Mouse (Mus musculus) limb, embryonic 11.5 days (tissue): Measurements from ENCODE around the gene 4933428G20Rik. TPM values are rescaled to one million over a fixed set of nuclear protein-coding genes. Genes with fewer than 3 reads are reported as not detected.

Experiments
- ATAC-seq: fragments of 200-750 bp; cut with Nextera tagmentation; 2 replicates; pipeline ENCODE4 v1.8.0; 2017; ENCODE audit warnings: low read depth; ENCODE audit not compliant: insufficient number of reproducible peaks, low FRiP score, low TSS enrichment
- DNase-seq: peaks from one replicate; pipeline ENCODE4 v3.0.0-alpha.2; 2015; ENCODE audit warnings: low spot score
- H3K27ac ChIP-seq: fragments of 300-500 bp; sonication (generic); replicated peaks from 2 replicates; pipeline ENCODE4 v1.5.1; 2014; ENCODE audit warnings: low read depth, mild to moderate bottlenecking, low read length
- H3K27me3 ChIP-seq: fragments of 300-500 bp; sonication (generic); 2 replicates; pipeline ENCODE4 v1.6.1; 2014; ENCODE audit warnings: mild to moderate bottlenecking, low read length, mixed read lengths; ENCODE audit not compliant: control insufficient read depth, insufficient read depth
- H3K36me3 ChIP-seq: fragments of 300-500 bp; sonication (generic); 2 replicates; pipeline ENCODE4 v1.6.1; 2014; ENCODE audit warnings: mild to moderate bottlenecking, low read length, moderate library complexity, mixed read lengths; ENCODE audit not compliant: control insufficient read depth, insufficient read depth
- H3K4me1 ChIP-seq: fragments of 300-500 bp; sonication (generic); 2 replicates; pipeline ENCODE4 v1.6.1; 2014; ENCODE audit warnings: low read length, mixed read lengths; ENCODE audit not compliant: control insufficient read depth, insufficient read depth
- H3K4me2 ChIP-seq: fragments of 300-500 bp; sonication (generic); 2 replicates; pipeline ENCODE4 v1.6.1; 2014; ENCODE audit warnings: low read depth, mild to moderate bottlenecking, moderate library complexity; ENCODE audit not compliant: severe bottlenecking
- H3K4me3 ChIP-seq: fragments of 300-500 bp; sonication (generic); 2 replicates; pipeline ENCODE4 v1.5.1; 2014; ENCODE audit warnings: low read depth, low read length
- H3K9ac ChIP-seq: fragments of 300-500 bp; sonication (generic); 2 replicates; pipeline ENCODE4 v1.6.1; 2014; ENCODE audit warnings: mild to moderate bottlenecking, low read length
- H3K9me3 ChIP-seq: fragments of 300-500 bp; sonication (generic); 2 replicates; pipeline ENCODE4 v1.6.1; 2016; ENCODE audit warnings: low read length; ENCODE audit not compliant: control insufficient read depth
- WGBS: fragments of 180-500 bp; shearing (Covaris S2); extraction: QIAGEN DNeasy Blood & Tissue Kit; methylation state at CpG from one replicate; pipeline ENCODE4 v1.1.7; 2014; 5-methylcytosine and 5-hydroxymethylcytosine counted together
- polyA plus RNA-seq: library from polyadenylated mRNA; unstranded; fragments of >200 nt; fragmentation: Nextera tagmentation; extraction: Ambion mirVana; gene quantifications from 2 replicates; pipeline ENCODE4 v1.2.1, GENCODE M21; 2014

The 4933428G20Rik gene
- polyA plus RNA-seq, 1 experiment from 2014 or later = not detected

- peaks cover 61% of the 10 kb centered on the region for H3K27me3 ChIP-seq
- peak overlapping the region; percentile 20; the same call in 1 of the 2 replicates for H3K4me3 ChIP-seq
- H3K36me3 ChIP-seq = no peaks in the 10 kb centered on the region
- no peak overlapping the region for H3K4me2 ChIP-seq
- WGBS = 27% methylated on average over 5 of the region's 5 CpGs
- H3K9me3 ChIP-seq = no peaks in the 10 kb centered on the region; the same call in 1 of the 2 replicates
- no peak overlapping the region for H3K9ac ChIP-seq
- no peak overlapping the region for H3K27ac ChIP-seq
- H3K4me1 ChIP-seq = peaks cover 20% of the 10 kb centered on the region
- ATAC-seq = no peak
- DNase-seq = no peak
These were observed 35.1 kb upstream of the 4933428G20Rik start for GRCm38 (mm10) chr11:97535308-97535630.

GRCm38 (mm10) chr11:97534442-97535307 is 34.5 kb upstream of the 4933428G20Rik start:
- H3K9ac ChIP-seq = no peak overlapping the region
- H3K4me2 ChIP-seq = peak overlapping the region; percentile 39
- H3K36me3 ChIP-seq = no peaks in the 10 kb centered on the region
- peaks cover 61% of the 10 kb centered on the region for H3K27me3 ChIP-seq
- WGBS = 2% methylated on average over 87 of the region's 95 CpGs
- peaks cover 20% of the 10 kb centered on the region for H3K4me1 ChIP-seq
- H3K4me3 ChIP-seq = peak overlapping the region; percentile 20
- no peaks in the 10 kb centered on the region; the same call in 1 of the 2 replicates for H3K9me3 ChIP-seq
- DNase-seq = peak; percentile 59
- no peak overlapping the region for H3K27ac ChIP-seq
- no peak for ATAC-seq

GRCm38 (mm10) chr11:97533653-97534052 is 33.5 kb upstream of the 4933428G20Rik start:
- Histone ChIP-seq H3K27ac (no peak overlapping the region), H3K4me1 (peaks cover 20% of the 10 kb centered on the region), H3K9me3 (no peaks in the 10 kb centered on the region; the same call in 1 of the 2 replicates), H3K4me2 (no peak overlapping the region), H3K27me3 (peaks cover 61% of the 10 kb centered on the region), H3K36me3 (no peaks in the 10 kb centered on the region), H3K4me3 (no peak overlapping the region), H3K9ac (no peak overlapping the region)
- no peak for ATAC-seq
- WGBS = 22% methylated on average over 7 of the region's 7 CpGs
- DNase-seq = no peak

- no peak for ATAC-seq
These were observed 32.9 kb upstream of the 4933428G20Rik start for GRCm38 (mm10) chr11:97532950-97533582.

GRCm38 (mm10) chr11:97532354-97532753 is 32.2 kb upstream of the 4933428G20Rik start:
- H3K9me3 ChIP-seq = no peaks in the 10 kb centered on the region; the same call in 1 of the 2 replicates
- peaks cover 20% of the 10 kb centered on the region for H3K4me1 ChIP-seq

More at GRCm38 (mm10) chr11:97532950-97533582, 32.9 kb upstream of the 4933428G20Rik start:
- Histone ChIP-seq H3K9ac (no peak overlapping the region), H3K27me3 (peaks cover 61% of the 10 kb centered on the region), H3K4me2 (peak overlapping the region; percentile 46), H3K9me3 (no peaks in the 10 kb centered on the region; the same call in 1 of the 2 replicates), H3K4me1 (peaks cover 20% of the 10 kb centered on the region), H3K27ac (no peak overlapping the region), H3K4me3 (peak overlapping the region; percentile 22), H3K36me3 (no peaks in the 10 kb centered on the region)
- WGBS = 3% methylated on average over 20 of the region's 20 CpGs
- peak; percentile 45 for DNase-seq

GRCm38 (mm10) chr11:97531381-97532260 is 31.5 kb upstream of the 4933428G20Rik start:
- 7% methylated on average over 46 of the region's 46 CpGs for WGBS
- Histone ChIP-seq H3K4me2 (peak overlapping the region; percentile 68), H3K9me3 (no peaks in the 10 kb centered on the region; the same call in 1 of the 2 replicates), H3K4me3 (peak overlapping the region; percentile 32), H3K36me3 (no peaks in the 10 kb centered on the region), H3K27ac (no peak overlapping the region), H3K4me1 (peaks cover 13% of the 10 kb centered on the region), H3K27me3 (peaks cover 47% of the 10 kb centered on the region), H3K9ac (no peak overlapping the region)
- peak; percentile 91 for DNase-seq
- peak; percentile 35; the same call in 1 of the 2 replicates for ATAC-seq

More at GRCm38 (mm10) chr11:97532354-97532753, 32.2 kb upstream of the 4933428G20Rik start:
- Histone ChIP-seq H3K27ac (no peak overlapping the region), H3K4me3 (no peak overlapping the region), H3K4me2 (peak overlapping the region; percentile 68; the same call in 1 of the 2 replicates), H3K9ac (no peak overlapping the region), H3K27me3 (peaks cover 54% of the 10 kb centered on the region), H3K36me3 (no peaks in the 10 kb centered on the region)
- WGBS = 19% methylated on average over 8 of the region's 8 CpGs
- DNase-seq (no peak), ATAC-seq (no peak)

- Histone ChIP-seq H3K27me3 (peaks cover 40% of the 10 kb centered on the region), H3K9ac (no peak overlapping the region), H3K36me3 (no peaks in the 10 kb centered on the region), H3K4me1 (peaks cover 12% of the 10 kb centered on the region), H3K4me3 (no peak overlapping the region), H3K9me3 (no peaks in the 10 kb centered on the region), H3K27ac (no peak overlapping the region), H3K4me2 (no peak overlapping the region)
- WGBS = 71% methylated on average over 5 of the region's 5 CpGs
- no peak for DNase-seq
- ATAC-seq = no peak
These were observed 30.8 kb upstream of the 4933428G20Rik start for GRCm38 (mm10) chr11:97530961-97531360.

- H3K4me1 ChIP-seq = peaks cover 12% of the 10 kb centered on the region
- no peak for DNase-seq
- peaks cover 32% of the 10 kb centered on the region for H3K27me3 ChIP-seq
- 86% methylated on average over 6 of the region's 6 CpGs for WGBS
- no peak overlapping the region for H3K4me2 ChIP-seq
- H3K4me3 ChIP-seq = no peak overlapping the region
- ATAC-seq = no peak
- H3K36me3 ChIP-seq = no peaks in the 10 kb centered on the region
- H3K27ac ChIP-seq = no peak overlapping the region
- H3K9ac ChIP-seq = no peak overlapping the region
- no peaks in the 10 kb centered on the region for H3K9me3 ChIP-seq
These were observed 29.9 kb upstream of the 4933428G20Rik start for GRCm38 (mm10) chr11:97530069-97530468.
